Mouse (Mus musculus) midbrain, embryonic 11.5 days (tissue): ENCODE measurements around the gene Rtp2. TPM values are rescaled to one million over a fixed set of nuclear protein-coding genes. Genes with fewer than 3 reads are reported as not detected.
"Not testable (repeated sequence)": the region's sequence is repeated elsewhere in the genome, so short reads cannot be mapped to it uniquely, and the experiment has no call there.

Experiments
- ATAC-seq: fragments of 200-750 bp; cut with Nextera tagmentation; 2 replicates; pipeline ENCODE4 v1.8.0; 2017; ENCODE audit warnings: moderate TSS enrichment, moderate library complexity; ENCODE audit not compliant: low FRiP score
- DNase-seq: peaks from one replicate; pipeline ENCODE4 v3.0.0; 2015; ENCODE audit warnings: low spot score; ENCODE audit errors: missing footprints
- H3K27ac ChIP-seq: fragments of 300-500 bp; sonication (generic); 2 replicates; pipeline ENCODE4 v1.5.1; 2014; ENCODE audit warnings: low read depth, low read length
- H3K27me3 ChIP-seq: fragments of 300-500 bp; sonication (generic); 2 replicates; pipeline ENCODE4 v1.6.1; 2014; ENCODE audit warnings: mild to moderate bottlenecking, low read length, moderate library complexity, mixed read lengths; ENCODE audit not compliant: control insufficient read depth, insufficient read depth
- H3K36me3 ChIP-seq: fragments of 300-500 bp; sonication (generic); 2 replicates; pipeline ENCODE4 v1.6.1; 2014; ENCODE audit warnings: mild to moderate bottlenecking, low read length, moderate library complexity, mixed read lengths; ENCODE audit not compliant: control insufficient read depth, insufficient read depth
- H3K4me1 ChIP-seq: fragments of 300-500 bp; sonication (generic); 2 replicates; pipeline ENCODE4 v1.6.1; 2014; ENCODE audit warnings: low read length; ENCODE audit not compliant: control insufficient read depth, insufficient read depth
- H3K4me2 ChIP-seq: fragments of 300-500 bp; sonication (generic); 2 replicates; pipeline ENCODE4 v1.6.1; 2014; ENCODE audit warnings: mild to moderate bottlenecking, moderate library complexity
- H3K4me3 ChIP-seq: fragments of 300-500 bp; sonication (generic); 2 replicates; pipeline ENCODE4 v1.5.1; 2014; ENCODE audit warnings: low read depth, low read length
- H3K9ac ChIP-seq: fragments of 300-500 bp; sonication (generic); 2 replicates; pipeline ENCODE4 v1.6.1; 2014; ENCODE audit warnings: low read length
- H3K9me3 ChIP-seq: fragments of 300-500 bp; sonication (generic); 2 replicates; pipeline ENCODE4 v1.6.1; 2016; ENCODE audit warnings: low read length; ENCODE audit not compliant: control insufficient read depth
- WGBS: fragments of 180-500 bp; shearing (Covaris S2); extraction: QIAGEN DNeasy Blood & Tissue Kit; methylation state at CpG from one replicate; pipeline ENCODE4 v1.1.7; 2014; 5-methylcytosine and 5-hydroxymethylcytosine counted together
- polyA plus RNA-seq: library from polyadenylated mRNA; unstranded; fragments of >200 nt; fragmentation: Nextera tagmentation; extraction: Ambion mirVana; gene quantifications from 2 replicates; pipeline ENCODE4 v1.2.1, GENCODE M21; 2014

The Rtp2 gene
- polyA plus RNA-seq, 1 experiment from 2014 or later: not detected

DNA sequence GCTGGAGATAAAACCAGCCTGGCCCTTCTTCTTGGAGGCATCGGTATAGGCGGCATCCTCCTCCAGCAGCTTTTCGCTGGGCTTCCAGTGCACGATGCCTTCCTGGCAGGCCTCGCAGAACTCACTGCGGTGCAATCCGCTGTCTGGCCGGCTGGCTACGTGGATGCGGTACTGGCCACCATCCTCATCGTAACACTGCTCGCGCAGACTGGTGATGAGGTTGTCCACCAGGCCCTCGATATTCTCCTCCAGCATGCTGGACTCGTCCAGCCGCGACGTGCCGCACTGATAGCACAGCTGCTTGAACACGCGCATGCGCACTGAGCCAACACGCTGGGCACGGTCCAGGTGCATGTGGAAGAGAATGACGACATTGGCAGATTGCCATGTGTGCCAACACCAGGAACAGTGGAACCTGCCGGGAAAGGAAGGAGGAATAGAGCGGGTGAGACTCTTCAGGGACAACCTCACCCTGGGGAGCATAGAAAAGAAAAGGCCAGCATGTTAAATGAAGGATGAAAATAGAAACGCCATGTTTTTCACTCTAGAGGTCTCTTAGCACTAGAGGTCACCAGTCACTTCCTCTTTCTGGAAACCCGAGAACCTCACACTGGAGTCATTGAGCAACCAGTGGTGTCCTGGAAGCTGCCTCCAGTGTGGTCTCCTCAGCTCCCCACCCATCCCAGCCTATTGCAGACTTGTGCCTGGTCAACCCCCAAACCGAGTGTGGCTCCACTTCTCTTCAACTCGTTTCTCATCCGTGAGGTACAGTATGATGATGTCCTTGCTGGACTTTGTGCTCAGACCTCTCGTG, 4.7 kb downstream of the Rtp2 start:
- Histone ChIP-seq H3K4me3 (no peak overlapping the region), H3K4me1 (no peaks in the 10 kb centered on the region), H3K36me3 (no peaks in the 10 kb centered on the region), H3K27ac (no peak overlapping the region), H3K27me3 (no peaks in the 10 kb centered on the region), H3K4me2 (no peak overlapping the region), H3K9me3 (no peaks in the 10 kb centered on the region), H3K9ac (no peak overlapping the region)
- no peak for DNase-seq
- WGBS: 93% methylated on average over 33 of the region's 33 CpGs
- ATAC-seq: no peak

DNA sequence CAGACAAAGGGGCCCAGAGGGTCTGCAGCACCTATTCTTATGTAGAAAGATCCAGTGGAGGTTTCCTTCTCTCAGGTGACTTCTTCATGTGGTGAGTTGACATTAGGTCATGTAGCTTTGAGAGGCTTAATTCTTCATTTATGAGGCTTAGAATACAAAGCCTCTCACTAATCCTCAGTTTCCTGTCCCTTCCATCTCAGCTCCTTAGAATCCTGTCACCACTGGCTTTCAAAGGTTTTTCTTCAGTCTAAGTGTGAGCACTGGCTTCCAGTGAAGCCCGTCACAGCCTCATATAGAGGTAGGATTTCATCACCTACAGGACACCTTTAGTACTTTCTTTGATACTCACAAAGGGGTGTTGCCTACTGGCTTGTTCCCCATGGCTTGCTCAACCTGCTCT, 9.3 kb downstream of the Rtp2 start:
- no peak overlapping the region for H3K4me3 ChIP-seq
- H3K36me3 ChIP-seq: no peaks in the 10 kb centered on the region
- no peak overlapping the region for H3K4me2 ChIP-seq
- no peak overlapping the region for H3K9ac ChIP-seq
- no peak for DNase-seq
- ATAC-seq: no peak
- no peak overlapping the region for H3K27ac ChIP-seq
- WGBS: 89% methylated on average over 1 of the region's 1 CpGs
- H3K4me1 ChIP-seq: no peaks in the 10 kb centered on the region
- no peaks in the 10 kb centered on the region for H3K9me3 ChIP-seq
- H3K27me3 ChIP-seq: no peaks in the 10 kb centered on the region

GRCm38 (mm10) chr16:23921697-23922096, 10.5 kb downstream of the Rtp2 start:
- Histone ChIP-seq H3K27me3 (no peaks in the 10 kb centered on the region), H3K4me1 (no peaks in the 10 kb centered on the region), H3K9me3 (no peaks in the 10 kb centered on the region), H3K9ac (no peak overlapping the region), H3K36me3 (no peaks in the 10 kb centered on the region), H3K27ac (no peak overlapping the region), H3K4me3 (no peak overlapping the region), H3K4me2 (no peak overlapping the region)
- no peak for ATAC-seq
- 77% methylated on average over 5 of the region's 5 CpGs for WGBS
- no peak for DNase-seq

- Histone ChIP-seq H3K9ac (no peak overlapping the region), H3K36me3 (no peaks in the 10 kb centered on the region), H3K27me3 (no peaks in the 10 kb centered on the region), H3K4me2 (no peak overlapping the region), H3K9me3 (no peaks in the 10 kb centered on the region), H3K4me1 (no peaks in the 10 kb centered on the region), H3K4me3 (no peak overlapping the region), H3K27ac (no peak overlapping the region)
- 78% methylated on average over 2 of the region's 2 CpGs for WGBS
- no peak for ATAC-seq
- DNase-seq: no peak
These were observed 12.8 kb downstream of the Rtp2 start for GRCm38 (mm10) chr16:23919418-23919817.

DNA sequence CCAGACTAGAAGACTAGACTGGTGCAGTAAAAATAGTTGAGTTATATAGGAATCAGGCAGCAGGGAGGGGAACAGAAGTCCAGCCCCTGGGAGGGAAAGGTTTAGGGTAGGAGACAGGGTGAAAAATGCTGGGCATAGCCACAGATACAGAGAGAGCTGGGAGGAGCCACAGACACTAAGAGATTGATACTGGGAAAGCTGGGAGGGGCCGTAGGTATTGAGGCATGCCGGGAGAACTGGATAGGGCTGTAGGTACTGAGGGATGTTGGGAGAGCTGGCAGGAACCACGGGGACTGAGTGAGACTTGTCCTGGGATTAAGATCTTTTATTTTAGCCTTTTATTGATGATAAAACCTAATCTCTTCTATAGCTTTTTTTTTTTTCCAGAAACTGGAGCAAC, 18.8 kb downstream of the Rtp2 start:
- Histone ChIP-seq H3K27me3 (no peaks in the 10 kb centered on the region), H3K4me2 (no peak overlapping the region), H3K4me1 (no peaks in the 10 kb centered on the region), H3K36me3 (no peaks in the 10 kb centered on the region), H3K9ac (no peak overlapping the region), H3K27ac (no peak overlapping the region), H3K9me3 (no peaks in the 10 kb centered on the region), H3K4me3 (no peak overlapping the region)
- WGBS: 57% methylated on average over 3 of the region's 3 CpGs
- DNase-seq (no peak), ATAC-seq (no peak)

DNA sequence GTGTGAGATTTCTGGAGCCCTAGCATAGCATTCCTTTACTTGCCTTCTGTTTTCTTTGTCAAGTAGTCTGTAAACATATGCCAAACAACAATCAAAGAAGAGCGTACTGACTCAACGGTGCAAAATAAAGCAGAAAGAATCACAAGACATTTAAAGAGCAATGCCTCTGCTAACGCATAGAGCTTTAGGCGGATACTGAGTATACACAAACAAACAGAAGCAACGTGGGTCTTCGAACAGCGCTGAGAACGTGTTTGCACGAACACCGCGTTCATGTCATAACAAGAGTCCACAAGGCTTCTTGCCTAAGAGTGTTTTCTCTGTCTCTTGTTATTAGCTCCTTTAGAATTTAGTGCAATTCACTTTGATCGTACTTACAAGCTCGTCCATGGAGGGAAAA, 19.5 kb downstream of the Rtp2 start:
- Histone ChIP-seq H3K9me3 (no peaks in the 10 kb centered on the region), H3K9ac (no peak overlapping the region), H3K4me3 (no peak overlapping the region), H3K4me1 (no peaks in the 10 kb centered on the region), H3K4me2 (no peak overlapping the region), H3K27ac (no peak overlapping the region), H3K27me3 (no peaks in the 10 kb centered on the region), H3K36me3 (no peaks in the 10 kb centered on the region)
- WGBS: 87% methylated on average over 13 of the region's 13 CpGs
- DNase-seq (no peak), ATAC-seq (no peak)

DNA sequence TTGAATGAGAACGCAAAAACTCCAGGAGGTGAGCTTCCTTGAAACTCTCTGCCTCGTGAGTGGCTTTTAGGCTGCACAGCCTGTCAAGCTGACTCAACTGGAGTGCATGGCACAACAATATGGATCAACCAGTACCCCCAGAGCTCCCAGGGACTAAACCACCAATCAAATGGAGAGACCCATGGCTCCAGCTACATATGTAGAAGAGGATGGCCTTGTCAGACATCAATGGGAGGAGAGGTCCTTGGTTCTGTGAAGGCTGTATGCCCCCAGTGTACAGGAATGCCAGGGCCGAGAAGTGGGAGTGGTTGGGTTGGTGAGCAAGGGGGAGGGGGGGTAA, 23.2 kb downstream of the Rtp2 start:
- not testable (repeated sequence) for DNase-seq, H3K4me2 ChIP-seq, H3K27ac ChIP-seq, H3K9me3 ChIP-seq, H3K9ac ChIP-seq, H3K4me1 ChIP-seq, H3K4me3 ChIP-seq, H3K36me3 ChIP-seq, H3K27me3 ChIP-seq, ATAC-seq
- 88% methylated on average over 3 of the region's 3 CpGs for WGBS

- not testable (repeated sequence) for H3K36me3 ChIP-seq, H3K4me3 ChIP-seq, H3K9me3 ChIP-seq, H3K27me3 ChIP-seq, ATAC-seq, H3K4me2 ChIP-seq, H3K27ac ChIP-seq, H3K4me1 ChIP-seq, DNase-seq, H3K9ac ChIP-seq
- WGBS: 83% methylated on average over 9 of the region's 9 CpGs
These were observed 23.8 kb downstream of the Rtp2 start for GRCm38 (mm10) chr16:23908076-23909014.

- 83% methylated on average over 3 of the region's 3 CpGs for WGBS
- ATAC-seq, H3K9ac ChIP-seq, H3K4me2 ChIP-seq, H3K36me3 ChIP-seq, H3K9me3 ChIP-seq, DNase-seq, H3K4me3 ChIP-seq, H3K27ac ChIP-seq, H3K4me1 ChIP-seq, H3K27me3 ChIP-seq: not testable (repeated sequence)
These were observed 25.6 kb downstream of the Rtp2 start for GRCm38 (mm10) chr16:23906586-23906985.
